Mouse (Mus musculus): ENCODE data around the gene Galnt17. TPM values are rescaled to one million over a fixed set of nuclear protein-coding genes. Genes with fewer than 3 reads are reported as not detected.

The Galnt17 gene
- total RNA-seq, 2 experiments from 2014 or later = 26.8 to 28.9 TPM

GRCm38 (mm10) chr5:131039611-131040313, 268.5 kb downstream of the Galnt17 start:
- DNase-seq = no peak
- intact Hi-C loops (cut with DNase I) = no loop called here

GRCm38 (mm10) chr5:131024506-131024905, 283.8 kb downstream of the Galnt17 start:
- DNase-seq = no peak
- intact Hi-C loops (cut with DNase I) = no loop called here

GRCm38 (mm10) chr5:131022396-131022993, 285.8 kb downstream of the Galnt17 start:
- intact Hi-C loops (cut with DNase I) = no loop called here
- no peak for DNase-seq

GRCm38 (mm10) chr5:131020936-131021335, 287.4 kb downstream of the Galnt17 start:
- no peak for DNase-seq
- intact Hi-C loops (cut with DNase I) = no loop called here

- intact Hi-C loops (cut with DNase I) = no loop called here
- peak; percentile 10 for DNase-seq
Observed at GRCm38 (mm10) chr5:131019346-131019965, 288.8 kb downstream of the Galnt17 start.

GRCm38 (mm10) chr5:131016066-131016465, 292.2 kb downstream of the Galnt17 start:
- intact Hi-C loops (cut with DNase I) = no loop called here
- DNase-seq = no peak

- no peak for DNase-seq
Observed at GRCm38 (mm10) chr5:131015341-131015740, 293.0 kb downstream of the Galnt17 start.

GRCm38 (mm10) chr5:131013816-131014215, 294.5 kb downstream of the Galnt17 start:
- intact Hi-C loops (cut with DNase I) = no loop called here
- DNase-seq = no peak

More at GRCm38 (mm10) chr5:131015341-131015740, 293.0 kb downstream of the Galnt17 start:
- intact Hi-C loops (cut with DNase I) = no loop called here

- intact Hi-C loops (cut with DNase I) = no loop called here
- DNase-seq = no peak
Observed at GRCm38 (mm10) chr5:131013101-131013500, 295.2 kb downstream of the Galnt17 start.

GRCm38 (mm10) chr5:131009510-131009909, 298.8 kb downstream of the Galnt17 start:
- intact Hi-C loops (cut with DNase I) = loop anchor here (10.0 kb wide), 1 partner anchor 145 kb away; no protein-coding TSS in a partner anchor

GRCm38 (mm10) chr5:131008507-131008906, 299.8 kb downstream of the Galnt17 start:
- no peak for DNase-seq
- intact Hi-C loops (cut with DNase I) = loop anchor here (10.0 kb wide), 1 partner anchor 144 kb away; no protein-coding TSS in a partner anchor

More at GRCm38 (mm10) chr5:131009510-131009909, 298.8 kb downstream of the Galnt17 start:
- DNase-seq = peak; percentile 36

- DNase-seq = peak; percentile 63
- intact Hi-C loops (cut with DNase I) = loop anchor here (10.0 kb wide), 1 partner anchor 143 kb away; no protein-coding TSS in a partner anchor
Observed at GRCm38 (mm10) chr5:131007871-131008505, 300.3 kb downstream of the Galnt17 start.

GRCm38 (mm10) chr5:131007198-131007597, 301.1 kb downstream of the Galnt17 start:
- intact Hi-C loops (cut with DNase I) = loop anchor here (10.0 kb wide), 1 partner anchor 142 kb away; no protein-coding TSS in a partner anchor
- peak; percentile 98 for DNase-seq

GRCm38 (mm10) chr5:131006524-131006923, 301.8 kb downstream of the Galnt17 start:
- intact Hi-C loops (cut with DNase I) = loop anchor here (10.0 kb wide), 1 partner anchor 142 kb away; no protein-coding TSS in a partner anchor
- DNase-seq = peak; percentile 71

GRCm38 (mm10) chr5:131000572-131000971, 307.7 kb downstream of the Galnt17 start:
- DNase-seq = no peak
- intact Hi-C loops (cut with DNase I) = loop anchor here (10.0 kb wide), 1 partner anchor 136 kb away; no protein-coding TSS in a partner anchor

GRCm38 (mm10) chr5:130979321-130979720, 329.0 kb downstream of the Galnt17 start:
- intact Hi-C loops (cut with DNase I) = no loop called here
- DNase-seq = no peak

GRCm38 (mm10) chr5:130978871-130979270, 329.4 kb downstream of the Galnt17 start:
- DNase-seq = peak; percentile 76
- intact Hi-C loops (cut with DNase I) = no loop called here

- intact Hi-C loops (cut with DNase I) = no loop called here
- DNase-seq = no peak
Observed at GRCm38 (mm10) chr5:130977999-130978398, 330.3 kb downstream of the Galnt17 start.

GRCm38 (mm10) chr5:130952361-130952760, 355.9 kb downstream of the Galnt17 start:
- DNase-seq = no peak
- intact Hi-C loops (cut with DNase I) = no loop called here

- peak; percentile 16 for DNase-seq
- intact Hi-C loops (cut with DNase I) = no loop called here
Observed at GRCm38 (mm10) chr5:130950894-130951400, 357.4 kb downstream of the Galnt17 start.

- intact Hi-C loops (cut with DNase I) = no loop called here
- DNase-seq = no peak
Observed at GRCm38 (mm10) chr5:130950421-130950820, 357.9 kb downstream of the Galnt17 start.
